Mouse (Mus musculus) ES-Bruce4 (cell line): Measurements from ENCODE around the gene Smyd2. TPM values are rescaled to one million over a fixed set of nuclear protein-coding genes. Genes with fewer than 3 reads are reported as not detected.

Experiments
- H3K27ac ChIP-seq: 2 replicates; pipeline ENCODE4 v1.5.1; 2012; ENCODE audit warnings: low read length, inconsistent platforms; ENCODE audit not compliant: insufficient read depth
- H3K27me3 ChIP-seq: 2 replicates; pipeline ENCODE4 v1.6.1; 2012; ENCODE audit warnings: mild to moderate bottlenecking, low read length, inconsistent platforms; ENCODE audit not compliant: control insufficient read depth, poor library complexity, insufficient read depth, severe bottlenecking
- H3K36me3 ChIP-seq: 2 replicates; pipeline ENCODE4 v1.6.1; 2012; ENCODE audit warnings: inconsistent platforms, mild to moderate bottlenecking, low read length, moderate library complexity; ENCODE audit not compliant: control insufficient read depth, poor library complexity, insufficient read depth, severe bottlenecking
- H3K4me1 ChIP-seq: one replicate; pipeline ENCODE4 v1.8.1; 2011; ENCODE audit warnings: low read length; ENCODE audit not compliant: control insufficient read depth, insufficient read depth
- H3K4me3 ChIP-seq: 2 replicates; pipeline ENCODE4 v1.5.1; 2011; ENCODE audit warnings: low read depth, mild to moderate bottlenecking, low read length
- H3K9ac ChIP-seq: 2 replicates; pipeline ENCODE4 v1.6.1; 2012; ENCODE audit warnings: low read depth, mild to moderate bottlenecking, inconsistent platforms; ENCODE audit not compliant: poor library complexity, severe bottlenecking
- H3K9me3 ChIP-seq: replicated peaks from 2 replicates; pipeline ENCODE4 v1.6.1; 2012; ENCODE audit warnings: mild to moderate bottlenecking, low read length, inconsistent platforms; ENCODE audit not compliant: control insufficient read depth, poor library complexity, insufficient read depth, severe bottlenecking
- CTCF ChIP-seq: IDR thresholded peaks from one replicate; pipeline ENCODE4 v1.8.1; 2011; ENCODE audit warnings: low read depth, low read length
- EP300 ChIP-seq: IDR thresholded peaks from 2 replicates; pipeline ENCODE4 v1.6.1; 2011; ENCODE audit warnings: low read depth, low read length; ENCODE audit not compliant: insufficient read depth
- POLR2A ChIP-seq: IDR thresholded peaks from one replicate; pipeline ENCODE4 v1.8.1; 2011; ENCODE audit warnings: low read length; ENCODE audit not compliant: insufficient read depth
- polyA plus RNA-seq: library from polyadenylated mRNA; stranded (reverse); fragments of >200 nt; gene quantifications from 2 replicates; pipeline ENCODE4 v1.2.4, GENCODE M21; 2011; ENCODE audit warnings: low read depth; ENCODE audit not compliant: missing spikeins, insufficient read depth, insufficient read length

Gene Smyd2
- polyA plus RNA-seq, 1 experiment = 34.8 TPM

GRCm38 (mm10) chr1:189852456-189852855 is 69.7 kb downstream of the Smyd2 start:
- Histone ChIP-seq H3K4me3 (no peak overlapping the region), H3K9ac (no peak overlapping the region), H3K36me3 (peaks cover 7% of the 10 kb centered on the region), H3K9me3 (no peaks in the 10 kb centered on the region), H3K4me1 (peaks cover 3% of the 10 kb centered on the region), H3K27ac (no peak overlapping the region), H3K27me3 (no peaks in the 10 kb centered on the region)
- TF ChIP-seq EP300 (no peak), CTCF (no peak), POLR2A (no peak)

- TF ChIP-seq POLR2A = no peak
- TF ChIP-seq CTCF = no peak
- TF ChIP-seq EP300 = no peak
- peaks cover 7% of the 10 kb centered on the region for H3K36me3 ChIP-seq
- H3K27ac ChIP-seq = no peak overlapping the region
- no peaks in the 10 kb centered on the region for H3K9me3 ChIP-seq
- no peak overlapping the region for H3K9ac ChIP-seq
- H3K27me3 ChIP-seq = no peaks in the 10 kb centered on the region
- H3K4me1 ChIP-seq = peaks cover 3% of the 10 kb centered on the region
- H3K4me3 ChIP-seq = no peak overlapping the region
Measured at GRCm38 (mm10) chr1:189852051-189852450, 70.1 kb downstream of the Smyd2 start.

GRCm38 (mm10) chr1:189849550-189849949 is 72.6 kb downstream of the Smyd2 start:
- no peak for TF ChIP-seq CTCF
- no peak for TF ChIP-seq EP300
- Histone ChIP-seq H3K4me1 (peaks cover 4% of the 10 kb centered on the region), H3K27ac (peak overlapping the region; percentile 13; the same call in 1 of the 2 replicates), H3K27me3 (no peaks in the 10 kb centered on the region), H3K4me3 (no peak overlapping the region), H3K9ac (no peak overlapping the region), H3K9me3 (no peaks in the 10 kb centered on the region), H3K36me3 (peaks cover 7% of the 10 kb centered on the region)

GRCm38 (mm10) chr1:189846319-189846718 is 75.8 kb downstream of the Smyd2 start:
- H3K27me3 ChIP-seq = no peaks in the 10 kb centered on the region
- H3K4me3 ChIP-seq = no peak overlapping the region
- no peak overlapping the region for H3K9ac ChIP-seq
- peaks cover 4% of the 10 kb centered on the region for H3K4me1 ChIP-seq
- TF ChIP-seq EP300 (no peak), CTCF (no peak), POLR2A (no peak)
- H3K9me3 ChIP-seq = no peaks in the 10 kb centered on the region
- H3K27ac ChIP-seq = peak overlapping the region; percentile 11; the same call in 1 of the 2 replicates
- H3K36me3 ChIP-seq = peaks cover 6% of the 10 kb centered on the region

- H3K27me3 ChIP-seq = no peaks in the 10 kb centered on the region
- H3K36me3 ChIP-seq = 0 out of 2 replicates have a peak, but pooled peaks cover 2% of the 10 kb centered on the region
- no peak overlapping the region for H3K4me3 ChIP-seq
- no peak for TF ChIP-seq POLR2A
- TF ChIP-seq EP300 = no peak
- no peak for TF ChIP-seq CTCF
- peaks cover 7% of the 10 kb centered on the region for H3K4me1 ChIP-seq
- H3K9ac ChIP-seq = no peak overlapping the region
- no peak overlapping the region for H3K27ac ChIP-seq
- no peaks in the 10 kb centered on the region for H3K9me3 ChIP-seq
Measured at GRCm38 (mm10) chr1:189834166-189834565, 88.0 kb downstream of the Smyd2 start.

DNA sequence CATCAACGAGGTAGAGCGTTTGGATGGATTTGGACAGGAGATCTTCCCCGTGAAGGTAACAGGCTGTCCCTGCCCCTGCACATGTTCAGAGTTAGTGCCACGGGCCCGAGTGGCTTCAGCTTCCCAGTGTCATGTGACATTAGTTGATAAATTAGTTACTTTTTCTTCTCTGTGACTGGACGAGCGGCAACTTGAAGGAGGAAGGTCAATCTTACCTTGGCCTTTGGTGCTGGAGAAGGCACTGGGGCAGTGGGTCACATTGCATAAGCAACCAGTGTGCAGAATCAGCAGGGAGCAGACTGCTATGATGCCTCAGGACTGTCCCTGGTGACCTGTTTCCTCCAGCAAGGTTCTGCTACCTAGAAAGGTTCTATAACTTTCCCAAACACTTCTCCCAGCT is 88.8 kb downstream of the Smyd2 start:
- no peak for TF ChIP-seq POLR2A
- TF ChIP-seq EP300 = no peak
- no peak for TF ChIP-seq CTCF
- no peak overlapping the region for H3K9ac ChIP-seq
- H3K27ac ChIP-seq = no peak overlapping the region
- no peak overlapping the region for H3K4me3 ChIP-seq
- H3K9me3 ChIP-seq = no peaks in the 10 kb centered on the region
- 0 out of 2 replicates have a peak, but pooled peaks cover 2% of the 10 kb centered on the region for H3K36me3 ChIP-seq
- peaks cover 7% of the 10 kb centered on the region for H3K4me1 ChIP-seq
- no peaks in the 10 kb centered on the region for H3K27me3 ChIP-seq
